In the genomic region with DNA sequence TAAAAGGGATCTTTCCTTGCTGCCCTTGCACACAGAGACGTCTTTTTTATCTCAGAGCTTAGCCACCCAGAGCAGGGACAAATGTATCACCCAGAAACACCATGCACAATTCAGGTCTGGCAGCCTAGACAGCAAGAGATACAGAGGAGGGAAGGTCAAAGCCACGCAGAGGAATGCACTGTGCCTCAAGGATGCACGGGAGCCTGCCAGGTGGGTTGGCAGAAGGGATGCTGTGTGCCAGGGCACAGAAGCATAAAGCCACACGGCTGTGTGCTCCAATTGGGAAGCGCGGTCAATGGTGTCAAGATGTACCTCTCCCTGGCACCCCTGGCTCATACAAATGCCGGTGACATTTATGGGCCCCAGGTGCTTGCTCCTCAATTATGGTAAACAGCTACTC, we compare ENCODE assay signal across 22 mouse cellular contexts. TPM values are rescaled to one million over a fixed set of nuclear protein-coding genes. Genes with fewer than 3 reads are reported as not detected.
"Had no signal": no experiment of that assay in that cellular context is flagged by ENCODE, and none has a peak within 500 bp of the region (broad histone marks: within the 10 kb centered on the region; RNA-seq: fewer than 3 reads in every experiment).

No protein-coding gene starts in this region.

- H3K9me3 ChIP-seq: kidney, embryonic 15.5 days; limb, embryonic 12.5 days; liver, embryonic 13.5 days; lung, embryonic 15.5 days; neural tube, embryonic 15.5 days had no signal

- H3K4me3 ChIP-seq: kidney, embryonic 15.5 days; limb, embryonic 12.5 days; liver, embryonic 13.5 days; lung, embryonic 15.5 days; myocyte; neural tube, embryonic 15.5 days had no signal

- DNase-seq: kidney, postnatal 14 days; liver; liver, embryonic 13.5 days; liver, postnatal 0 days; lung, postnatal 14 days; midbrain, embryonic 14.5 days; right cerebral cortex, adult 18-20 months; right cerebral cortex, postnatal 25 days; thymus, postnatal 14 days had no signal

- H3K27me3 ChIP-seq: kidney, embryonic 15.5 days; limb, embryonic 12.5 days; liver, embryonic 13.5 days; lung, embryonic 15.5 days; neural tube, embryonic 15.5 days had no signal

- ATAC-seq: liver, postnatal 0 days had no signal

- H3K36me3 ChIP-seq: kidney, embryonic 15.5 days; limb, embryonic 12.5 days; liver, embryonic 13.5 days; lung, embryonic 15.5 days; neural tube, embryonic 15.5 days had no signal

- H3K4me1 ChIP-seq: kidney, embryonic 15.5 days; limb, embryonic 12.5 days; liver, embryonic 13.5 days; lung, embryonic 15.5 days; neural tube, embryonic 15.5 days had no signal

RNA-seq across cellular contexts. Expression of a gene that starts 8.1 kb away (rescaled TPM):
- polyA plus RNA-seq: large intestine, adult 2 months; liver, embryonic 13.5 days; liver, postnatal 0 days; macrophage; myocyte; small intestine, adult 2 months; stomach, postnatal 0 days had no signal

RNA-seq across cellular contexts. Expression of a gene that starts 52.8 kb away (rescaled TPM):
- total RNA-seq: layer of hippocampus, adult 8-10 months; layer of hippocampus, postnatal 25 days; left cerebral cortex, postnatal 25 days had no signal
- polyA plus RNA-seq: kidney, embryonic 15.5 days; large intestine, adult 2 months; limb, embryonic 12.5 days; liver, embryonic 13.5 days; liver, postnatal 0 days; lung, embryonic 15.5 days; macrophage; midbrain, embryonic 14.5 days; myocyte; neural tube, embryonic 11.5 days; neural tube, embryonic 15.5 days; small intestine, adult 2 months; stomach, postnatal 0 days had no signal
